Mouse (Mus musculus): Measurements from ENCODE around the gene Nisch. TPM values are rescaled to one million over a fixed set of nuclear protein-coding genes. Genes with fewer than 3 reads are reported as not detected.

Nisch gene
- polyA plus RNA-seq, 1 experiment from 2014 or later = 407 TPM

Other genes starting within 250 kb of the Nisch start
- 61.3 and 63.5 TPM in 2 replicates for gene Glt8d1, start 215.5 kb downstream of the Nisch start, polyA plus RNA-seq (2014; fragmentation: Nextera tagmentation; extraction: Ambion mirVana)
- gene Spcs1, start 215.3 kb downstream of the Nisch start, polyA plus RNA-seq (2014; fragmentation: Nextera tagmentation; extraction: Ambion mirVana) = 224 and 251 TPM in 2 replicates
- 135 and 136 TPM in 2 replicates for gene Pbrm1, start 197.8 kb downstream of the Nisch start, polyA plus RNA-seq (2014; fragmentation: Nextera tagmentation; extraction: Ambion mirVana)
- gene Gnl3, start 197.8 kb downstream of the Nisch start, polyA plus RNA-seq (2014; fragmentation: Nextera tagmentation; extraction: Ambion mirVana) = 110 and 120 TPM in 2 replicates
- 50.9 and 52.7 TPM in 2 replicates for gene Smim4, start 88.0 kb downstream of the Nisch start, polyA plus RNA-seq (2014; fragmentation: Nextera tagmentation; extraction: Ambion mirVana)
- gene Nt5dc2, start 85.9 kb downstream of the Nisch start, polyA plus RNA-seq (2014; fragmentation: Nextera tagmentation; extraction: Ambion mirVana) = 565 and 637 TPM in 2 replicates
- 21.8 and 27.1 TPM in 2 replicates for gene Stab1, start 48.3 kb downstream of the Nisch start, polyA plus RNA-seq (2014; fragmentation: Nextera tagmentation; extraction: Ambion mirVana)
- 0.59 and 0.83 TPM in 2 replicates for gene Tnnc1, start 8.6 kb downstream of the Nisch start, polyA plus RNA-seq (2014; fragmentation: Nextera tagmentation; extraction: Ambion mirVana)
- gene Sema3g, start 914 bp upstream of the Nisch start, polyA plus RNA-seq (2014; fragmentation: Nextera tagmentation; extraction: Ambion mirVana) = 0.13 and 0.16 TPM in 2 replicates
- 14.3 and 14.4 TPM in 2 replicates for gene Phf7, start 34.4 kb upstream of the Nisch start, polyA plus RNA-seq (2014; fragmentation: Nextera tagmentation; extraction: Ambion mirVana)
- 121 and 137 TPM in 2 replicates for gene Bap1, start 34.5 kb upstream of the Nisch start, polyA plus RNA-seq (2014; fragmentation: Nextera tagmentation; extraction: Ambion mirVana)
- gene Dnah1, start 107.0 kb upstream of the Nisch start, polyA plus RNA-seq (2014; fragmentation: Nextera tagmentation; extraction: Ambion mirVana) = 7.6 and 8.8 TPM in 2 replicates
- 36.2 and 41.2 TPM in 2 replicates for gene Capn7, start 119.7 kb upstream of the Nisch start, polyA plus RNA-seq (2014; fragmentation: Nextera tagmentation; extraction: Ambion mirVana)
- 15.8 and 17.4 TPM in 2 replicates for gene Sh3bp5, start 219.1 kb upstream of the Nisch start, polyA plus RNA-seq (2014; fragmentation: Nextera tagmentation; extraction: Ambion mirVana)

Measured in forebrain, embryonic 11.5 days (tissue).